ENCODE assay signal across 8 mouse cellular contexts in genomic region chr11:84042808-84043762, GRCm38 (mm10). TPM values are rescaled to one million over a fixed set of nuclear protein-coding genes. Genes with fewer than 3 reads are reported as not detected.
DNase-seq lines count a peak whose midpoint lies in the region; ATAC-seq lines count a peak whose summit lies in the region.

No protein-coding gene starts in this region.

- 0 out of 2 replicates have a peak, but pooled peaks cover 4% of the 10 kb centered on the region for H3K27me3 ChIP-seq in forebrain, embryonic 10.5 days (ENCODE audit: poor library complexity, severe bottlenecking)
- H3K27me3 ChIP-seq in neural tube, embryonic 12.5 days (replicated peaks): no peaks in the 10 kb centered on the region; the same call in 1 of the 2 replicates
- no peaks in the 10 kb centered on the region for H3K27me3 ChIP-seq in kidney, embryonic 15.5 days

- peak; percentile 93 for ATAC-seq in neural tube, embryonic 12.5 days (ENCODE audit: low FRiP score, low read depth)
- ATAC-seq in kidney, embryonic 15.5 days (replicated peaks; ENCODE audit: low FRiP score): no peak

- no peak overlapping the region for H3K9ac ChIP-seq in neural tube, embryonic 12.5 days
- no peak overlapping the region for H3K9ac ChIP-seq in kidney, embryonic 15.5 days

- H3K4me1 ChIP-seq in forebrain, embryonic 10.5 days: peaks cover 86% of the 10 kb centered on the region
- H3K4me1 ChIP-seq in neural tube, embryonic 12.5 days: peaks cover 29% of the 10 kb centered on the region
- no peaks in the 10 kb centered on the region for H3K4me1 ChIP-seq in kidney, embryonic 15.5 days

- DNase-seq in CD4-positive, CD25-positive, alpha-beta regulatory T cell, adult 2 months (ENCODE audit: low read depth, low spot score): peak; percentile 26
- DNase-seq in NIH3T3 (ENCODE audit: low read depth): peak; percentile 94
- peak; percentile 88 for DNase-seq in forebrain, embryonic 10.5 days (ENCODE audit: extremely low spot score, low spot score)
- DNase-seq in layer of hippocampus, adult 9-11 months: peak; percentile 84
- no peak for DNase-seq in thymus, postnatal 25 days
- no peak for DNase-seq in ovary, postnatal 14 days (ENCODE audit: low spot score)

- peaks cover 30% of the 10 kb centered on the region for H3K36me3 ChIP-seq in forebrain, embryonic 10.5 days (replicated peaks)
- H3K36me3 ChIP-seq in neural tube, embryonic 12.5 days: peaks cover 34% of the 10 kb centered on the region
- H3K36me3 ChIP-seq in kidney, embryonic 15.5 days: peaks cover 22% of the 10 kb centered on the region

- peak overlapping the region; percentile 23 for H3K4me3 ChIP-seq in forebrain, embryonic 10.5 days
- no peak overlapping the region for H3K4me3 ChIP-seq in neural tube, embryonic 12.5 days
- H3K4me3 ChIP-seq in kidney, embryonic 15.5 days (replicated peaks): no peak overlapping the region

- peak overlapping the region; percentile 21 for H3K4me2 ChIP-seq in neural tube, embryonic 12.5 days (replicated peaks)
- H3K4me2 ChIP-seq in kidney, embryonic 15.5 days: no peak overlapping the region

- H3K27ac ChIP-seq in forebrain, embryonic 10.5 days: peak overlapping the region; percentile 84
- no peak overlapping the region for H3K27ac ChIP-seq in neural tube, embryonic 12.5 days
- H3K27ac ChIP-seq in kidney, embryonic 15.5 days: no peak overlapping the region

- WGBS in forebrain, embryonic 10.5 days: 40% methylated on average over 14 of the region's 14 CpGs
- WGBS in neural tube, embryonic 12.5 days: 28% methylated on average over 14 of the region's 14 CpGs
- 62% methylated on average over 14 of the region's 14 CpGs for WGBS in kidney, embryonic 15.5 days

- no peaks in the 10 kb centered on the region for H3K9me3 ChIP-seq in forebrain, embryonic 10.5 days
- no peaks in the 10 kb centered on the region for H3K9me3 ChIP-seq in neural tube, embryonic 12.5 days
- H3K9me3 ChIP-seq in kidney, embryonic 15.5 days (replicated peaks): no peaks in the 10 kb centered on the region

RNA-seq across cellular contexts. Expression of gene Dusp14, which starts 26.0 kb away (rescaled TPM):
- polyA plus RNA-seq in forebrain, embryonic 10.5 days (2016; fragmentation: Nextera tagmentation; extraction: Ambion mirVana): 12.0 and 12.5 TPM in 2 replicates
- polyA plus RNA-seq in neural tube, embryonic 12.5 days (2016; fragmentation: Nextera tagmentation; extraction: Ambion mirVana): 10.9 and 12.4 TPM in 2 replicates
- 30.2 and 32.6 TPM in 2 replicates for polyA plus RNA-seq in kidney, embryonic 15.5 days (2015; fragmentation: Nextera tagmentation; extraction: Ambion mirVana)

Comparison
In these comparisons a context has a peak if more than half of its experiments do, and no peak if none do; other contexts are left out.
1. DNase-seq: peak in CD4-positive, CD25-positive, alpha-beta regulatory T cell, adult 2 months (single experiment), NIH3T3 (single experiment), forebrain, embryonic 10.5 days (single experiment) and layer of hippocampus, adult 9-11 months (single experiment); none in thymus, postnatal 25 days (single experiment) and ovary, postnatal 14 days (single experiment).